Mouse (Mus musculus) mouse embryonic stem cell (cell line): ENCODE data around the gene Rasl10b.

Experiments
- in situ Hi-C, 2 experiments: fragments of 300-500 bp; cut with MboI; formaldehyde crosslinking; loops; 1 replicate in 1 of 2; 3 replicates in 1 of 2; pipeline ENCODE4 v1.14.3; 2019 to 2020; ENCODE audit warnings: low sequenced_read_pairs in 2 of 2, low pct_unique_long_range_greater_than_20kb in 1 of 2, mixed read lengths in 1 of 2; ENCODE audit not compliant: unreplicated experiment in 1 of 2

Gene Rasl10b

DNA sequence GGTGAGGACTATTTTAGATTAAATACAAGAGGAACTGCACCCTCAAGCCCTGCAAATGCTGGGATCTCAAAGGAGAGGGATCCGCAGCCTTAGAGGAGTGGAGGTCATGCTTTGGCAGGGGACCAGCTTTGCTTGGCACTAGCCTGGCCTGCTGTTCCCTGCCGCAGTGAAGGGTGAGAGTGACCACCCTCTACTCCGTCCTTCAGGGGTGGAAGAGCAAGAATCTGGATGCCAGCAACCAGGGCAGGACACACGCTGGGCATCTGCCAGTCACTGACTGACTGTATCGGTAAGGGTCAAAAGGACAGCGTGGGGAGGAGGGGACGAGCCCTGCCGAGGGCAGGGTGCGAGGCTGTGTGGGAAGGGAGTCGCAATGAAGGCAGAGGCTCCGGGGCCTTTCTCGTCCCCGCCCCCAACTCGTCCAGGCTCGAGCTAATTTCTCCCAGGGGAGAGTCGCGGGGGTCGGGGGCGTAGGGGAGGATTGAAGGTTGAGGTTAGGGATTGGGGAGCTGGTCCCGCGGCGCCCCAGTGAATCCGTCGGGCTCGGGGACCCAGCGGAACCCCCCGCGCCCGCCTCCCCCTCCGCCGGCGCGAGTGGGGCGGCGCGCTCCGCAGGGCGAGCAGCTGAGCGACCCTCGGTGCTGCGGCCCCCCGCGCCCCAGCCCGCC lies at the start of gene Rasl10b:
Rasl10b (plus strand) TSS at position 51 of the 668 bp plus-strand sequence.
- in situ Hi-C loops: loop anchor here in 1 of 2 experiments (25.0 kb wide), 1 partner anchor 472 kb away; no protein-coding TSS in a partner anchor

DNA sequence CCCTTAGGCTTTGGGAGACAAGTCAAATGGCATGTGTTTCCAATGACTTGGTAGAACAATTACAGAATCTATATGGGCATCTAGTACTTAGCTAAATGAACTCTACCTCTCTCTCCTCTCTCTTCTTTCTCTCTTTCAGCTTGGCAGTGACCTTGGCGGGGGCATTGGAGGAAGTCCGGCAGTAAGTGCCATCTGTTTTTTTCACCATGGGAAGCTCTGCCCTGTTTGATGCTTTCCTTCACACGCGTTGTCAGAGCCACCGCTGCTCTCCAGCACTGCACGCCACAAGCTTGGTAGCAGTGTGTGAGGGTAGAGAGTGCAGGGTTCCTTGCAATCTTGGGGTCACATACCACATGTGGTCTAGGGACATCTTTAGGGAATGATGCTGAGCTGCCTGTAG lies 44.3 kb upstream of the Rasl10b start:
- in situ Hi-C loops: no loop called here

- in situ Hi-C loops: no loop called here
Measured at GRCm38 (mm10) chr11:83371267-83371666, 37.7 kb upstream of the Rasl10b start.

DNA sequence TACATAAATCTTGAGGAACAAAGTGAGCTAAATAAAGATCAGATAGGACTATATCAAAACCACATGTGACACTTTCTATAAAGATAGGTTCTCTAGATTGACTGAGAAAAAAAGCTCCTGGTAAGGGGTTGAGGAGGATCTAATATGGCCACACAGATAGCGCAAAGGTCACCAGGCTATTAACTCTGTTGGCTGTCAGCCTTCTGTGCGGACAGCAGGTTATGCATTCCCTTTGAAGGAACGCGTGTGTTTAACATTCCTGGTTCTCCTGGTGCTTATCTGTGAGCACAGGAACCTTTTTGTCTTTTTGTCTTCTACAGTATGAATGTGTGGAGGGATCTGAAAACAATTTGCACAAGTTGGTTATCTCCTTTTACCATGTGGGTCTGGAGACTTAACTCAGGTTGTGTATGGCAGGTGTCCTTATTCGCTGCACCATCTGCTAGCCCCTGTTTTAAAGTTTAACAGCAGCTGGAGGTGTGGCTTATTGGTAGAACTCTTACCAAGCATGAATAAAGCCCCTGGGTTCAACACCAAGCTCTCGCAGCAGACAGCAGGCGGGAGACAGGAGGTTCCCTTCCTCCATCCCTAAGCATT lies 29.1 kb upstream of the Rasl10b start:
- in situ Hi-C loops: no loop called here

- in situ Hi-C loops: no loop called here
Measured at GRCm38 (mm10) chr11:83382876-83383531, 25.9 kb upstream of the Rasl10b start.

DNA sequence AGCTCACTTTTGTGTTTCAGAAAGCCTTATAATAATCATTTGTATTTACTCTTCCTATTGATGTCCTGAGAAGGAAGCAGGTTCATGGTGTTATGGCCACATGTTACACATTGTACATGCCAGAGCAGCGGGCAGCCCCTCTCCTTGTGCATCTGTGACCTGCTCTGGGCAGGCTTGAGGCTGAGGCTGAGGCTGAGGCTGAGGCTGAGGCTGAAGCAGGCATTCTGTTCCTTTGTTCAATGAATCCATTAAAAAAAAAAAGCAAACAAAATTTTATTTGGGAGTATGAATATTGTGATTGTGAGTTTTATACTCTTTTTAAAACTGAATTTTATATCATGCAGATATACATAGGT lies 25.4 kb upstream of the Rasl10b start:
- in situ Hi-C loops: no loop called here

- in situ Hi-C loops: no loop called here
Measured at GRCm38 (mm10) chr11:83393062-83393461, 15.9 kb upstream of the Rasl10b start.

- in situ Hi-C loops: no loop called here
Measured at GRCm38 (mm10) chr11:83394802-83395439, 14.0 kb upstream of the Rasl10b start.

DNA sequence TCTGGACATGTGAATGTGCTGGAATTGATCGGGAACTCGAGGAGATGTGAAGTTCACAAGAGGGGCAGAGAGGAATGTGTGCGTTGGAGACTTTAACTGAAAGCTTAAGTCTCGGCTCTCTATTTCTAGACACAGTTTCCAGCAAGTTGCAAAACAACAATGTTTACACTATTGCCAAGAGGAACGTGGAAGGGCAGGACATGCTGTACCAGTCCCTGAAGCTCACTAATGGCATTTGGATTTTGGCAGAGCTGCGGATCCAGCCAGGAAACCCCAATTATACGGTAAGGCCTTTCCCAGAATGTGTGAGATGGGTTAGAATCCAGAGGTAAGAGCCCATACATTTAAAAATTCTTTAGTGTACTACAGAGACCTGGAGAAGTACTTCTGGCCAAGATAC lies 11.3 kb upstream of the Rasl10b start:
- in situ Hi-C loops: no loop called here

GRCm38 (mm10) chr11:83398724-83399123 lies 10.2 kb upstream of the Rasl10b start:
- in situ Hi-C loops: no loop called here

DNA sequence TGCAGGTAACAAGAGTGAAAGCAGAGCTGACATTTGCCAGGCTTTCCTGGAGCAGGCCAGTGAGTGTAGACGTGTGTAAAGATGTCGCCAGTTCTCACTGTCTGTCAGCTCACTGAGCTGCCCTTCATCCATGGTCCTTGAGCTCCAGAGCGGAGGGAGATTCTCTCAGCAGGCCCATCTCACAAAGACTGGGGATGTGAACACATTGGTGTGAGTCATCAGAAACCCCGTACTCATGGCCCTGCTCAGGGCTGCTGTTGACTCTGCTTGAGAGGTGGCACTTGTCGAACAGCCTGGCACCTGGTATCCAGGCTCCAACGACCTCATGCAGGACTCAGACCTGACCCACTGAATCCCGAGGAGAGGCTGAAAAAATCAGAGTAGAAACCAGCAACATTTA lies 5.2 kb upstream of the Rasl10b start:
- in situ Hi-C loops: loop anchor here in 1 of 2 experiments (25.0 kb wide), 1 partner anchor 466 kb away; no protein-coding TSS in a partner anchor

- in situ Hi-C loops: loop anchor here in 1 of 2 experiments (25.0 kb wide), 1 partner anchor 469 kb away; no protein-coding TSS in a partner anchor
Measured at GRCm38 (mm10) chr11:83406391-83406790, 2.5 kb upstream of the Rasl10b start.

DNA sequence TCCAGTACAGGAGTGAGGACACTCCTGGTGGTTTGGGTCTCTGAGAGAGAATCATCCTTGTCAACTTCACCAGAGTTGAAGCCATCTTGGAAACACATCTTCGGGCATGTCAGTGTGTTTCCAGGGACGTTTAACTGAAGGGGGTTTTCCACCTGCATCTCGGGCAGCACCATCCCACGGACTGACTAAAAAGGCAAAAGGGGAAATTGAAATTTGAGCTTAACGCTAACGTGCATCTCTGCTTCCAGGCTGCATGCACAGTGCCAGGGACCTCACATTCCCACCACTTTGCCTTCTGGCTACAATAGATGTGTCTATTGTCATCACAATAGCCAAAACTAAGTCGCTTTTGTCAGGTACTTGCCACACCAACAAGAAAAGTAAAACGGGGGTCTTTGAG lies 695 bp upstream of the Rasl10b start:
- in situ Hi-C loops: loop anchor here in 1 of 2 experiments (25.0 kb wide), 1 partner anchor 471 kb away; no protein-coding TSS in a partner anchor

DNA sequence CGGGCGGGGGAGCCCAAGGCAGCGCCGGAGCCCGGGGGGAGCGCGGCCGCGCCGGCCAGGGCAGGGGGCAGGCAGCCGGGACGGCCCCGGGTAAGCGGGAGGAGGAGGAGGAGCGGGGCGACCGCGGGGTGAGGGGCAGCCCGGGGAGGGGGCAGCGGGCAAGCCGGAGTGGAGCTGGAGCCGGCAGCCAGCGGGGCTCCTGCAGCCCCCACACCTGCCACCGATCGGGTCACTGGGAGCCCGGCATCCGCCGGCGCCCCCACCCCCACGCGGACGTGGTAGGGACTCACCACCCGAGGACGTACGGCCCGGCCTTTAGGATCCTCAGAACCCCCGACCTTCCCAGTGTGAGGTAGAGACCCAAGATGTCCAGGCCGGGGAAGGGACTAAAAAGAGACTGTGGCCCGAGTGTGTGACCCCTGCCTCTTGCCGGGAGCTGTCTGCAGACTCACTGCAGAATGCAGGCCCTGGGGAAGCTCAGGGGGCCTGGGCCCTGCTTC lies 905 bp downstream of the Rasl10b start:
- in situ Hi-C loops: loop anchor here in 1 of 2 experiments (25.0 kb wide), 1 partner anchor 473 kb away; no protein-coding TSS in a partner anchor

- in situ Hi-C loops: loop anchor here in 1 of 2 experiments (25.0 kb wide), 1 partner anchor 473 kb away; no protein-coding TSS in a partner anchor
Measured at GRCm38 (mm10) chr11:83410510-83410909, 1.6 kb downstream of the Rasl10b start.

DNA sequence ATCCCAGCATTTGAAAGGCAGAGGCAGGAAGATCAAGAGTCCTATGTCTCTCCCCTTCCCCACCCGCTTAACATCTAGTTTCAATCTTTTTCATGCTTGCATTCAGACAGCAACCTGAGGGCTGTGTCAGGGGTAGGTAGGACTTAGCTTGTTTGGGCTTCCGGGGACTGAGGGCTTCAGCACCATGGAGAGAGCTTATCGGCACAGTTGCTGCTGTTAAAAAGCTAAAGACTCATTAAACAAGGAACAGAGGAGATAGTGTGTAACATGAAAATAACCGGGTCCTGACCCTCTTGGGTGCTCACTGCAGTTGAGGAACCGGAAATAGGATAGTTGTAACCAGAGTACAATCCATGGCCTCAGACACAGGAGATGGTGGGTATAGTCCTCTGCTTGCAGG lies 8.1 kb downstream of the Rasl10b start:
- in situ Hi-C loops: loop anchor here in 1 of 2 experiments (25.0 kb wide), 1 partner anchor 480 kb away; no protein-coding TSS in a partner anchor

GRCm38 (mm10) chr11:83417708-83418107 lies 8.8 kb downstream of the Rasl10b start:
- in situ Hi-C loops: loop anchor here in 1 of 2 experiments (25.0 kb wide), 1 partner anchor 480 kb away; no protein-coding TSS in a partner anchor

- in situ Hi-C loops: loop anchor here in 1 of 2 experiments (25.0 kb wide), 1 partner anchor 481 kb away; no protein-coding TSS in a partner anchor
Measured at GRCm38 (mm10) chr11:83418566-83418965, 9.6 kb downstream of the Rasl10b start.
